Mouse (Mus musculus) embryo, embryonic 10.5 days (tissue): Measurements from ENCODE around the gene Stfa2l1.
"Not testable (repeated sequence)": the region's sequence is repeated elsewhere in the genome, so short reads cannot be mapped to it uniquely, and the experiment has no call there.

Source experiments
- DNase-seq: peaks from one replicate; pipeline ENCODE4 v3.0.0-alpha.2; 2015; ENCODE audit warnings: low spot score

Gene Stfa2l1

GRCm38 (mm10) chr16:36156402-36156975 is at the start of gene Stfa2l1:
Gene Stfa2l1 (plus strand): TSS chr16:36156811.
- DNase-seq, result no peak

GRCm38 (mm10) chr16:36111486-36111885 is 45.1 kb upstream of the Stfa2l1 start:
- not testable (repeated sequence) for DNase-seq

GRCm38 (mm10) chr16:36115751-36116150 is 40.9 kb upstream of the Stfa2l1 start:
- DNase-seq, result not testable (repeated sequence)

- no peak for DNase-seq
These were observed 28.5 kb upstream of the Stfa2l1 start for GRCm38 (mm10) chr16:36128092-36128491.

- DNase-seq, result no peak
These were observed 25.5 kb upstream of the Stfa2l1 start, which contains the start of gene Csta1 for GRCm38 (mm10) chr16:36131141-36131540. Gene Csta1 (minus strand): TSS chr16:36131241.

- no peak for DNase-seq
These were observed 18.4 kb upstream of the Stfa2l1 start for GRCm38 (mm10) chr16:36138201-36138600.

GRCm38 (mm10) chr16:36167841-36168240 is 11.2 kb downstream of the Stfa2l1 start:
- DNase-seq, result not testable (repeated sequence)

- no peak for DNase-seq
These were observed 19.5 kb downstream of the Stfa2l1 start for GRCm38 (mm10) chr16:36176108-36176507.

GRCm38 (mm10) chr16:36179910-36180309 is 23.3 kb downstream of the Stfa2l1 start:
- DNase-seq, result no peak

GRCm38 (mm10) chr16:36183912-36184311 is 27.3 kb downstream of the Stfa2l1 start, which contains the start of gene Gm5483:
Gene Gm5483 (plus strand): TSS chr16:36184212.
- not testable (repeated sequence) for DNase-seq

GRCm38 (mm10) chr16:36199226-36199625 is 42.6 kb downstream of the Stfa2l1 start:
- peak; percentile 8 for DNase-seq

GRCm38 (mm10) chr16:36203846-36204245 is 47.2 kb downstream of the Stfa2l1 start:
- no peak for DNase-seq

GRCm38 (mm10) chr16:36205684-36206083 is 49.1 kb downstream of the Stfa2l1 start:
- not testable (repeated sequence) for DNase-seq

GRCm38 (mm10) chr16:36209967-36210453 is 53.4 kb downstream of the Stfa2l1 start, which contains the start of gene Gm5416:
Gene Gm5416 (plus strand): TSS chr16:36210403.
- DNase-seq, result no peak
